8 mouse cellular contexts compared by ENCODE assay signal in genomic region chr17:64558994-64559540, GRCm38 (mm10). TPM values are rescaled to one million over a fixed set of nuclear protein-coding genes. Genes with fewer than 3 reads are reported as not detected.
DNase-seq lines count a peak whose midpoint lies in the region; ATAC-seq and TF ChIP-seq lines count a peak whose summit lies in the region.

No protein-coding gene starts in this region.

- peak; percentile 76; the same call in 1 of the 2 replicates for ATAC-seq in forebrain, embryonic 11.5 days (replicated peaks; ENCODE audit: low FRiP score)
- no peak for ATAC-seq in forebrain, embryonic 15.5 days (replicated peaks)
- peak; percentile 80 for ATAC-seq in midbrain, embryonic 11.5 days (ENCODE audit: low FRiP score)
- no peak for ATAC-seq in midbrain, postnatal 0 days (ENCODE audit: low FRiP score)
- no peak for ATAC-seq in stomach, embryonic 15.5 days (ENCODE audit: insufficient read depth, low FRiP score, low read depth)

- no peak overlapping the region for H3K4me2 ChIP-seq in forebrain, embryonic 11.5 days (ENCODE audit: low read depth, low read length, severe bottlenecking)
- no peak overlapping the region for H3K4me2 ChIP-seq in forebrain, embryonic 15.5 days (replicated peaks)
- H3K4me2 ChIP-seq in midbrain, embryonic 11.5 days, result no peak overlapping the region
- no peak overlapping the region for H3K4me2 ChIP-seq in midbrain, postnatal 0 days (ENCODE audit: low read depth, low read length, poor library complexity, severe bottlenecking)
- peak overlapping the region; percentile 35 for H3K4me2 ChIP-seq in stomach, embryonic 15.5 days

- H3K27me3 ChIP-seq in forebrain, embryonic 11.5 days (ENCODE audit: control insufficient read depth, insufficient read depth, low read length), result no peaks in the 10 kb centered on the region
- no peaks in the 10 kb centered on the region for H3K27me3 ChIP-seq in forebrain, embryonic 15.5 days
- no peaks in the 10 kb centered on the region for H3K27me3 ChIP-seq in midbrain, embryonic 11.5 days (ENCODE audit: control insufficient read depth, insufficient read depth, low read length)
- H3K27me3 ChIP-seq in midbrain, postnatal 0 days (ENCODE audit: insufficient read depth, low read length), result no peaks in the 10 kb centered on the region
- no peaks in the 10 kb centered on the region for H3K27me3 ChIP-seq in limb, embryonic 10.5 days (ENCODE audit: low read depth, poor library complexity, severe bottlenecking)
- H3K27me3 ChIP-seq in stomach, embryonic 15.5 days (replicated peaks), result no peaks in the 10 kb centered on the region
- H3K27me3 ChIP-seq in thymus, adult 2 months (ENCODE audit: control insufficient read depth, insufficient read depth, low read length), result no peaks in the 10 kb centered on the region

- no peak for TF ChIP-seq CTCF in midbrain, postnatal 0 days (IDR thresholded peaks at IDR 0.05)
- TF ChIP-seq CTCF in thymus, adult 2 months (IDR thresholded peaks at IDR 0.05; ENCODE audit: borderline replicate concordance, control insufficient read depth, extremely low read depth, insufficient read depth, low read length, poor library complexity), result no peak

- H3K4me1 ChIP-seq in forebrain, embryonic 11.5 days (replicated peaks; ENCODE audit: control insufficient read depth, insufficient read depth, low read length), result no peaks in the 10 kb centered on the region
- no peaks in the 10 kb centered on the region for H3K4me1 ChIP-seq in forebrain, embryonic 15.5 days
- 0 out of 2 replicates have a peak, but pooled peaks cover 2% of the 10 kb centered on the region for H3K4me1 ChIP-seq in midbrain, embryonic 11.5 days (ENCODE audit: control insufficient read depth, insufficient read depth, low read length)
- no peaks in the 10 kb centered on the region for H3K4me1 ChIP-seq in midbrain, postnatal 0 days (ENCODE audit: insufficient read depth, low read length)
- H3K4me1 ChIP-seq in limb, embryonic 10.5 days, result peaks cover 8% of the 10 kb centered on the region
- peaks cover 3% of the 10 kb centered on the region; the same call in 1 of the 2 replicates for H3K4me1 ChIP-seq in stomach, embryonic 15.5 days
- H3K4me1 ChIP-seq in thymus, adult 2 months (replicated peaks; ENCODE audit: control insufficient read depth, insufficient read depth, low read length), result no peaks in the 10 kb centered on the region; the same call in 1 of the 2 replicates

- 7% methylated on average over 4 of the region's 4 CpGs for WGBS in forebrain, embryonic 11.5 days
- WGBS in forebrain, embryonic 15.5 days, result 5% methylated on average over 4 of the region's 4 CpGs
- WGBS in midbrain, embryonic 11.5 days, result 5% methylated on average over 4 of the region's 4 CpGs
- WGBS in midbrain, postnatal 0 days, result 13% methylated on average over 4 of the region's 4 CpGs
- WGBS in limb, embryonic 10.5 days, result 8% methylated on average over 4 of the region's 4 CpGs
- WGBS in stomach, embryonic 15.5 days, result 7% methylated on average over 4 of the region's 4 CpGs
- WGBS in thymus, adult 2 months, result 26% methylated on average over 4 of the region's 4 CpGs

- H3K9ac ChIP-seq in forebrain, embryonic 11.5 days (ENCODE audit: low read length), result no peak overlapping the region
- H3K9ac ChIP-seq in forebrain, embryonic 15.5 days (replicated peaks), result no peak overlapping the region
- no peak overlapping the region for H3K9ac ChIP-seq in midbrain, embryonic 11.5 days (ENCODE audit: low read length)
- no peak overlapping the region for H3K9ac ChIP-seq in midbrain, postnatal 0 days (replicated peaks; ENCODE audit: low read length, poor library complexity, severe bottlenecking)
- no peak overlapping the region for H3K9ac ChIP-seq in stomach, embryonic 15.5 days

- no peak for TF ChIP-seq POLR2A in thymus, adult 2 months (IDR thresholded peaks at IDR 0.05; ENCODE audit: control insufficient read depth, extremely low read depth, insufficient read depth, low read length, poor library complexity)

- H3K36me3 ChIP-seq in forebrain, embryonic 11.5 days (ENCODE audit: control insufficient read depth, insufficient read depth, low read length), result no peaks in the 10 kb centered on the region
- H3K36me3 ChIP-seq in forebrain, embryonic 15.5 days, result no peaks in the 10 kb centered on the region
- no peaks in the 10 kb centered on the region for H3K36me3 ChIP-seq in midbrain, embryonic 11.5 days (ENCODE audit: control insufficient read depth, insufficient read depth, low read length)
- H3K36me3 ChIP-seq in midbrain, postnatal 0 days (ENCODE audit: insufficient read depth, low read length), result no peaks in the 10 kb centered on the region
- no peaks in the 10 kb centered on the region for H3K36me3 ChIP-seq in limb, embryonic 10.5 days
- H3K36me3 ChIP-seq in stomach, embryonic 15.5 days, result no peaks in the 10 kb centered on the region
- H3K36me3 ChIP-seq in thymus, adult 2 months (ENCODE audit: control insufficient read depth, insufficient read depth, low read length), result no peaks in the 10 kb centered on the region

- no peaks in the 10 kb centered on the region for H3K9me3 ChIP-seq in forebrain, embryonic 11.5 days (ENCODE audit: control insufficient read depth, low read length)
- H3K9me3 ChIP-seq in forebrain, embryonic 15.5 days, result no peaks in the 10 kb centered on the region
- H3K9me3 ChIP-seq in midbrain, embryonic 11.5 days (ENCODE audit: control insufficient read depth, low read length), result no peaks in the 10 kb centered on the region
- H3K9me3 ChIP-seq in midbrain, postnatal 0 days (ENCODE audit: low read length), result no peaks in the 10 kb centered on the region
- H3K9me3 ChIP-seq in limb, embryonic 10.5 days (replicated peaks), result no peaks in the 10 kb centered on the region
- H3K9me3 ChIP-seq in stomach, embryonic 15.5 days, result no peaks in the 10 kb centered on the region

- H3K27ac ChIP-seq in forebrain, embryonic 11.5 days (ENCODE audit: low read depth, low read length), result no peak overlapping the region
- H3K27ac ChIP-seq in forebrain, embryonic 15.5 days (replicated peaks), result no peak overlapping the region
- no peak overlapping the region for H3K27ac ChIP-seq in midbrain, embryonic 11.5 days (ENCODE audit: low read depth, low read length)
- no peak overlapping the region for H3K27ac ChIP-seq in midbrain, postnatal 0 days (ENCODE audit: low read depth, low read length)
- H3K27ac ChIP-seq in limb, embryonic 10.5 days, result peak overlapping the region; percentile 68
- H3K27ac ChIP-seq in stomach, embryonic 15.5 days, result no peak overlapping the region
- H3K27ac ChIP-seq in thymus, adult 2 months (ENCODE audit: control insufficient read depth, insufficient read depth, low read length), result no peak overlapping the region

- peak; percentile 65 for DNase-seq in forebrain, embryonic 11.5 days (ENCODE audit: low spot score)
- no peak for DNase-seq in midbrain, embryonic 11.5 days (ENCODE audit: low spot score, missing footprints)
- DNase-seq in midbrain, postnatal 0 days (ENCODE audit: low spot score), result no peak
- peak; percentile 69 for DNase-seq in limb, embryonic 10.5 days (ENCODE audit: low spot score)
- DNase-seq in thymus, adult 2 months, result no peak
- DNase-seq in adrenal gland, postnatal 4 days (ENCODE audit: low spot score in 2 of 2), result no peak

- H3K4me3 ChIP-seq in forebrain, embryonic 11.5 days (ENCODE audit: low read depth, low read length), result no peak overlapping the region
- no peak overlapping the region for H3K4me3 ChIP-seq in forebrain, embryonic 15.5 days
- H3K4me3 ChIP-seq in midbrain, embryonic 11.5 days (ENCODE audit: low read depth, low read length), result no peak overlapping the region
- H3K4me3 ChIP-seq in midbrain, postnatal 0 days (ENCODE audit: low read depth, low read length), result no peak overlapping the region
- H3K4me3 ChIP-seq in limb, embryonic 10.5 days, result no peak overlapping the region; the same call in 1 of the 2 replicates
- no peak overlapping the region for H3K4me3 ChIP-seq in stomach, embryonic 15.5 days (replicated peaks)
- H3K4me3 ChIP-seq in thymus, adult 2 months (ENCODE audit: control insufficient read depth, insufficient read depth, low read length), result no peak overlapping the region

RNA-seq across cellular contexts. Expression of gene Man2a1, which starts 41.5 kb away (rescaled TPM):
- 4.4 and 5.1 TPM in 2 replicates for polyA plus RNA-seq in forebrain, embryonic 11.5 days (2014; fragmentation: Nextera tagmentation; extraction: Ambion mirVana)
- polyA plus RNA-seq in forebrain, embryonic 15.5 days (2015; fragmentation: Nextera tagmentation; extraction: Ambion mirVana), result 3.4 and 3.5 TPM in 2 replicates
- 3.0 and 3.5 TPM in 2 replicates for polyA plus RNA-seq in midbrain, embryonic 11.5 days (2014; fragmentation: Nextera tagmentation; extraction: Ambion mirVana)
- total RNA-seq in midbrain, postnatal 0 days (2014; rRNA removed), result 19.0 and 28.8 TPM in 2 replicates
- polyA plus RNA-seq in midbrain, postnatal 0 days (2015; fragmentation: Nextera tagmentation; extraction: Ambion mirVana), result 2.6 and 3.2 TPM in 2 replicates
- 5.1 and 5.7 TPM in 2 replicates for polyA plus RNA-seq in limb, embryonic 10.5 days (2016; fragmentation: Nextera tagmentation; extraction: Ambion mirVana)
- polyA plus RNA-seq in stomach, embryonic 15.5 days (2015; fragmentation: Nextera tagmentation; extraction: Ambion mirVana), result 14.3 and 15.5 TPM in 2 replicates
- 16.2 and 21.3 TPM in 2 replicates for polyA plus RNA-seq in thymus, adult 2 months (2012; rRNA removed)
- total RNA-seq in adrenal gland, postnatal 4 days (2021), result 100 to 1,000 TPM; 118 to 124 TPM

Comparison
In these comparisons a context has a peak if more than half of its experiments do, and no peak if none do; other contexts are left out.
1. ATAC-seq: peak in forebrain, embryonic 11.5 days (single experiment) and midbrain, embryonic 11.5 days (single experiment); none in forebrain, embryonic 15.5 days (single experiment), midbrain, postnatal 0 days (single experiment) and stomach, embryonic 15.5 days (single experiment).
2. DNase-seq: peak in forebrain, embryonic 11.5 days (single experiment) and limb, embryonic 10.5 days (single experiment); none in midbrain, embryonic 11.5 days (single experiment), midbrain, postnatal 0 days (single experiment), thymus, adult 2 months (single experiment) and adrenal gland, postnatal 4 days (0 of 2).